Mouse (Mus musculus): ENCODE data around the gene Fhdc1.

Gene Fhdc1

GRCm38 (mm10) chr3:84432797-84433445 lies 47.3 kb downstream of the Fhdc1 start:
- DNase-seq (ENCODE audit: low spot score in 2 of 2): no peak

- no peak for DNase-seq (ENCODE audit: low spot score in 2 of 2)
Measured at GRCm38 (mm10) chr3:84431257-84431656, 49.0 kb downstream of the Fhdc1 start.

GRCm38 (mm10) chr3:84430152-84430551 lies 50.1 kb downstream of the Fhdc1 start:
- DNase-seq (ENCODE audit: low spot score in 2 of 2): no peak

GRCm38 (mm10) chr3:84428994-84429725 lies 51.1 kb downstream of the Fhdc1 start:
- DNase-seq (ENCODE audit: low spot score in 2 of 2): no peak

GRCm38 (mm10) chr3:84427779-84428178 lies 52.5 kb downstream of the Fhdc1 start:
- no peak for DNase-seq (ENCODE audit: low spot score in 2 of 2)

GRCm38 (mm10) chr3:84422340-84422739 lies 57.9 kb downstream of the Fhdc1 start:
- no peak for DNase-seq (ENCODE audit: low spot score in 2 of 2)

GRCm38 (mm10) chr3:84413868-84414267 lies 66.4 kb downstream of the Fhdc1 start:
- DNase-seq (ENCODE audit: low spot score in 2 of 2): no peak

- DNase-seq (ENCODE audit: low spot score in 2 of 2): no peak
Measured at GRCm38 (mm10) chr3:84412920-84413319, 67.3 kb downstream of the Fhdc1 start.

GRCm38 (mm10) chr3:84409474-84409862 lies 70.8 kb downstream of the Fhdc1 start:
- no peak for DNase-seq (ENCODE audit: low spot score in 2 of 2)

- DNase-seq (ENCODE audit: low spot score in 2 of 2): no peak
Measured at GRCm38 (mm10) chr3:84408756-84409473, 71.3 kb downstream of the Fhdc1 start.

- DNase-seq (ENCODE audit: low spot score in 2 of 2): no peak
Measured at GRCm38 (mm10) chr3:84405523-84405922, 74.7 kb downstream of the Fhdc1 start.

- no peak for DNase-seq (ENCODE audit: low spot score in 2 of 2)
Measured at GRCm38 (mm10) chr3:84403389-84403788, 76.8 kb downstream of the Fhdc1 start.

GRCm38 (mm10) chr3:84402716-84403115 lies 77.5 kb downstream of the Fhdc1 start:
- no peak for DNase-seq (ENCODE audit: low spot score in 2 of 2)

- no peak for DNase-seq (ENCODE audit: low spot score in 2 of 2)
Measured at GRCm38 (mm10) chr3:84397976-84398375, 82.3 kb downstream of the Fhdc1 start.

GRCm38 (mm10) chr3:84396240-84396639 lies 84.0 kb downstream of the Fhdc1 start:
- no peak for DNase-seq (ENCODE audit: low spot score in 2 of 2)

- no peak for DNase-seq (ENCODE audit: low spot score in 2 of 2)
Measured at GRCm38 (mm10) chr3:84395840-84396239, 84.4 kb downstream of the Fhdc1 start.

GRCm38 (mm10) chr3:84394841-84395447 lies 85.3 kb downstream of the Fhdc1 start:
- DNase-seq (ENCODE audit: low spot score in 2 of 2): no peak

Measured in spleen, postnatal 14 days (tissue).